ENCODE assay signal across 24 mouse cellular contexts in genomic region chr16:97912873-97913272, GRCm38 (mm10). TPM values are rescaled to one million over a fixed set of nuclear protein-coding genes. Genes with fewer than 3 reads are reported as not detected.
A peak's percentile ranks its signal among the peaks of the same experiment; 100 is the strongest.
DNase-seq lines count a peak whose midpoint lies in the region; ATAC-seq lines count a peak whose summit lies in the region.
"Had no signal": no experiment of that assay in that cellular context is flagged by ENCODE, and none has a peak within 500 bp of the region (broad histone marks: within the 10 kb centered on the region; RNA-seq: fewer than 3 reads in every experiment).

No protein-coding gene starts in this region.

- DNase-seq in kidney, adult 11 months, result peak; percentile 9
- no peak for DNase-seq in kidney, postnatal 14 days
- DNase-seq in kidney, postnatal 36 days, result peak; percentile 33 to 37
- DNase-seq in yolk sac, embryonic 10.5 days (ENCODE audit: low spot score), result peak; percentile 11
- DNase-seq: adrenal gland, adult 2 months; adrenal gland, postnatal 14 days; cerebellum, adult 11 months; cerebellum, adult 2 months; cerebellum, adult 9-11 months; cerebellum, postnatal 25 days; forebrain, postnatal 0 days; gastrocnemius, postnatal 36 days; heart, adult 2 months; heart, postnatal 14 days; heart, postnatal 4 days had no signal

- H3K9me3 ChIP-seq in kidney, embryonic 14.5 days (ENCODE audit: control insufficient read depth, low read length), result no peaks in the 10 kb centered on the region
- H3K9me3 ChIP-seq: embryonic facial prominence, embryonic 12.5 days; embryonic facial prominence, embryonic 15.5 days; heart, embryonic 10.5 days; heart, embryonic 13.5 days had no signal

- H3K9ac ChIP-seq in kidney, embryonic 14.5 days (ENCODE audit: low read depth, low read length), result no peak overlapping the region
- H3K9ac ChIP-seq: embryonic facial prominence, embryonic 12.5 days; embryonic facial prominence, embryonic 15.5 days; forebrain, postnatal 0 days; heart, embryonic 13.5 days; hindbrain, embryonic 14.5 days had no signal

- H3K27me3 ChIP-seq in kidney, embryonic 14.5 days (ENCODE audit: control insufficient read depth, insufficient read depth, low read length), result no peaks in the 10 kb centered on the region
- H3K27me3 ChIP-seq: embryonic facial prominence, embryonic 12.5 days; embryonic facial prominence, embryonic 15.5 days; heart, embryonic 13.5 days had no signal

- no peaks in the 10 kb centered on the region; the same call in 1 of the 2 replicates for H3K36me3 ChIP-seq in kidney, embryonic 14.5 days (ENCODE audit: control insufficient read depth, insufficient read depth, low read length)
- H3K36me3 ChIP-seq: embryonic facial prominence, embryonic 12.5 days had no signal

- ATAC-seq in kidney, embryonic 14.5 days (ENCODE audit: low FRiP score, low TSS enrichment), result no peak
- no peak for ATAC-seq in megakaryocyte, adult 5-6 weeks (ENCODE audit: poor library complexity, severe bottlenecking)
- ATAC-seq: CD4-positive, CD25-positive, alpha-beta regulatory T cell, adult 4 months; forebrain, embryonic 14.5 days; forebrain, postnatal 0 days had no signal

- no peak overlapping the region for H3K4me2 ChIP-seq in kidney, embryonic 14.5 days (replicated peaks; ENCODE audit: low read depth, low read length)
- H3K4me2 ChIP-seq: embryonic facial prominence, embryonic 12.5 days; embryonic facial prominence, embryonic 15.5 days; heart, embryonic 13.5 days; hindbrain, embryonic 14.5 days had no signal

- no peak overlapping the region for H3K27ac ChIP-seq in kidney, embryonic 14.5 days (ENCODE audit: low read depth, low read length)
- H3K27ac ChIP-seq: embryonic facial prominence, embryonic 12.5 days; embryonic facial prominence, embryonic 15.5 days; heart, adult 2 months; heart, embryonic 10.5 days; heart, embryonic 13.5 days; hindbrain, embryonic 14.5 days had no signal

- H3K4me1 ChIP-seq in kidney, embryonic 14.5 days (ENCODE audit: control insufficient read depth, insufficient read depth, low read length), result no peaks in the 10 kb centered on the region
- H3K4me1 ChIP-seq: embryonic facial prominence, embryonic 12.5 days; embryonic facial prominence, embryonic 15.5 days; heart, embryonic 10.5 days had no signal

- no peak overlapping the region for H3K4me3 ChIP-seq in kidney, embryonic 14.5 days (ENCODE audit: low read length)
- H3K4me3 ChIP-seq: embryonic facial prominence, embryonic 12.5 days; embryonic facial prominence, embryonic 15.5 days; heart, adult 2 months; heart, embryonic 10.5 days; heart, embryonic 13.5 days had no signal

RNA-seq across cellular contexts. Expression of gene C2cd2, which starts 49.5 kb away (rescaled TPM):
- 12.6 and 20.6 TPM in 2 replicates for polyA plus RNA-seq in kidney, embryonic 14.5 days (2014; fragmentation: Nextera tagmentation; extraction: Ambion mirVana)
- 9.1 and 17.9 TPM in 2 replicates for total RNA-seq in megakaryocyte, adult 5-6 weeks (2015)
- 12.2 and 15.9 TPM in 2 replicates for total RNA-seq in megakaryocyte, adult 5-6 weeks (2017)

RNA-seq across cellular contexts. Expression of gene Zbtb21, which starts 49.5 kb away (rescaled TPM):
- 12.3 and 14.1 TPM in 2 replicates for polyA plus RNA-seq in kidney, embryonic 14.5 days (2014; fragmentation: Nextera tagmentation; extraction: Ambion mirVana)
- 5.3 and 12.1 TPM in 2 replicates for total RNA-seq in megakaryocyte, adult 5-6 weeks (2015)
- 10.6 TPM in 2 replicates for total RNA-seq in megakaryocyte, adult 5-6 weeks (2017)
